Mouse (Mus musculus): ENCODE measurements around the gene Lnpep. TPM values are rescaled to one million over a fixed set of nuclear protein-coding genes. Genes with fewer than 3 reads are reported as not detected.
"Not testable (repeated sequence)": the region's sequence is repeated elsewhere in the genome, so short reads cannot be mapped to it uniquely, and the experiment has no call there.

Lnpep gene
- total RNA-seq, 2 experiments from 2014 or later: 54.3 to 80.5 TPM

- intact Hi-C loops (cut with DNase I): no loop called here
- DNase-seq: no peak
Measured at GRCm38 (mm10) chr17:17506677-17507076, 118.2 kb downstream of the Lnpep start.

- intact Hi-C loops (cut with DNase I): no loop called here
- DNase-seq: no peak
Measured at GRCm38 (mm10) chr17:17499278-17499677, 125.6 kb downstream of the Lnpep start.

GRCm38 (mm10) chr17:17498848-17499247 is 126.0 kb downstream of the Lnpep start:
- intact Hi-C loops (cut with DNase I): no loop called here

GRCm38 (mm10) chr17:17496730-17497129 is 128.1 kb downstream of the Lnpep start:
- DNase-seq: no peak
- intact Hi-C loops (cut with DNase I): no loop called here

More at GRCm38 (mm10) chr17:17498848-17499247, 126.0 kb downstream of the Lnpep start:
- no peak for DNase-seq

- intact Hi-C loops (cut with DNase I); DNase-seq: not testable (repeated sequence)
Measured at GRCm38 (mm10) chr17:17496234-17496633, 128.6 kb downstream of the Lnpep start.

- intact Hi-C loops (cut with DNase I): no loop called here
- DNase-seq: no peak
Measured at GRCm38 (mm10) chr17:17492116-17492515, 132.7 kb downstream of the Lnpep start.

GRCm38 (mm10) chr17:17491622-17492001 is 133.2 kb downstream of the Lnpep start:
- intact Hi-C loops (cut with DNase I): no loop called here
- DNase-seq: no peak

- DNase-seq: no peak
- intact Hi-C loops (cut with DNase I): no loop called here
Measured at GRCm38 (mm10) chr17:17490820-17491621, 133.8 kb downstream of the Lnpep start.

- no peak for DNase-seq
- intact Hi-C loops (cut with DNase I): no loop called here
Measured at GRCm38 (mm10) chr17:17485789-17486188, 139.1 kb downstream of the Lnpep start.

Other genes starting within 250 kb of the Lnpep start
- 1 to 10 TPM; 1.4 to 2.0 TPM for gene Lix1, start 222.4 kb downstream of the Lnpep start, total RNA-seq (2021)
- not detected for gene Vmn2r90, start 78.7 kb upstream of the Lnpep start, total RNA-seq (2021)
- gene Spaca6, start 202.1 kb upstream of the Lnpep start, total RNA-seq (2021): 1 to 10 TPM; 8.7 to 9.4 TPM
- under 1 TPM in 1 of 2 experiments, not detected in 1; 0.26 TPM for gene Has1, start 230.2 kb upstream of the Lnpep start, total RNA-seq (2021)

All from gastrocnemius, postnatal 36 days (tissue).